Mouse (Mus musculus): Measurements from ENCODE around the gene Arid1b.

- TF ChIP-seq CTCF (IDR thresholded peaks at IDR 0.05; ENCODE audit: low read depth): no peak
- no peak for TF ChIP-seq EP300 (IDR thresholded peaks at IDR 0.05; ENCODE audit: low read depth)
Observed at GRCm38 (mm10) chr17:5012517-5012916, 18.4 kb downstream of the Arid1b start.

Data from liver, postnatal 0 days (tissue).